Mouse (Mus musculus) myocyte (in vitro differentiated cells): ENCODE results near the gene Rpgrip1l. TPM values are rescaled to one million over a fixed set of nuclear protein-coding genes. Genes with fewer than 3 reads are reported as not detected.

Source experiments
- H3K27me3 ChIP-seq: one replicate; pipeline ENCODE4 v1.6.1; 2011; ENCODE audit not compliant: control insufficient read depth, insufficient read depth, insufficient read length
- H3K36me3 ChIP-seq: one replicate; pipeline ENCODE4 v1.6.1; 2011; ENCODE audit not compliant: control insufficient read depth, insufficient read depth
- H3K4me2 ChIP-seq: one replicate; pipeline ENCODE4 v1.6.1; 2011; ENCODE audit warnings: low read depth, control low read depth
- H3K4me3 ChIP-seq: one replicate; pipeline ENCODE4 v1.5.1; 2011; ENCODE audit warnings: mild to moderate bottlenecking, control low read depth, moderate library complexity
- H3K79me2 ChIP-seq: one replicate; pipeline ENCODE4 v1.6.1; 2011; ENCODE audit not compliant: control insufficient read depth, insufficient read depth
- H3ac ChIP-seq: one replicate; pipeline ENCODE4 v1.6.1; 2011; ENCODE audit not compliant: control insufficient read depth, insufficient read length
- CEBPB ChIP-seq: IDR thresholded peaks from 2 replicates; pipeline ENCODE4 v1.6.1; 2011; ENCODE audit warnings: mild to moderate bottlenecking, moderate library complexity; ENCODE audit not compliant: poor library complexity, insufficient read depth, severe bottlenecking
- E2F4 ChIP-seq: IDR thresholded peaks from one replicate; pipeline ENCODE4 v1.6.1; 2011; ENCODE audit warnings: mild to moderate bottlenecking, control low read depth, moderate library complexity; ENCODE audit not compliant: insufficient read depth
- MAX ChIP-seq: IDR thresholded peaks from one replicate; pipeline ENCODE4 v1.6.1; 2011; ENCODE audit warnings: low read depth, mild to moderate bottlenecking, control low read depth
- MYOD1 ChIP-seq, 3 experiments: IDR thresholded peaks; one replicate each; pipeline ENCODE4 v1.6.1; 2011; ENCODE audit warnings: control low read depth in 2 of 3, low read depth in 2 of 3, mild to moderate bottlenecking in 2 of 3, moderate library complexity in 1 of 3; ENCODE audit not compliant: insufficient read length in 2 of 3, control insufficient read depth in 1 of 3
- MYOG ChIP-seq, 3 experiments: IDR thresholded peaks; one replicate each; pipeline ENCODE4 v1.6.1; 2011; ENCODE audit warnings: control low read depth in 2 of 3, low read depth in 2 of 3, mild to moderate bottlenecking in 2 of 3; ENCODE audit not compliant: insufficient read length in 2 of 3, control insufficient read depth in 1 of 3, insufficient read depth in 1 of 3
- POLR2A ChIP-seq: IDR thresholded peaks from one replicate; pipeline ENCODE4 v1.6.1; 2011; ENCODE audit warnings: low read depth, mild to moderate bottlenecking, control low read depth, moderate library complexity; ENCODE audit not compliant: insufficient read length
- POLR2AphosphoS2 ChIP-seq: IDR thresholded peaks from one replicate; pipeline ENCODE4 v1.6.1; 2011; ENCODE audit warnings: low read depth, control low read depth; ENCODE audit not compliant: insufficient read length
- REST ChIP-seq: IDR thresholded peaks from one replicate; pipeline ENCODE4 v1.6.1; 2011; ENCODE audit warnings: mild to moderate bottlenecking, control low read depth, moderate library complexity; ENCODE audit not compliant: insufficient read depth, insufficient read length
- SRF ChIP-seq: IDR thresholded peaks from one replicate; pipeline ENCODE4 v1.6.1; 2011; ENCODE audit warnings: low read depth; ENCODE audit not compliant: control insufficient read depth, insufficient read length
- TCF12 ChIP-seq: IDR thresholded peaks from one replicate; pipeline ENCODE4 v1.6.1; 2011; ENCODE audit warnings: mild to moderate bottlenecking, control low read depth; ENCODE audit not compliant: poor library complexity, insufficient read depth, severe bottlenecking
- TCF3 ChIP-seq: IDR thresholded peaks from one replicate; pipeline ENCODE4 v1.6.1; 2011; ENCODE audit warnings: low read depth, control low read depth; ENCODE audit not compliant: insufficient read length
- USF1 ChIP-seq: IDR thresholded peaks from one replicate; pipeline ENCODE4 v1.6.1; 2011; ENCODE audit warnings: low read depth, mild to moderate bottlenecking, control low read depth, moderate library complexity
- polyA plus RNA-seq: library from polyadenylated mRNA; unstranded; fragments of >200 nt; fragmentation: generic; extraction: Trizol; gene quantifications from one replicate; pipeline ENCODE4 v1.2.1, GENCODE M21; 2012; ENCODE audit warnings: missing spikeins

The Rpgrip1l gene
- polyA plus RNA-seq, 1 experiment, result 2.1 TPM

DNA sequence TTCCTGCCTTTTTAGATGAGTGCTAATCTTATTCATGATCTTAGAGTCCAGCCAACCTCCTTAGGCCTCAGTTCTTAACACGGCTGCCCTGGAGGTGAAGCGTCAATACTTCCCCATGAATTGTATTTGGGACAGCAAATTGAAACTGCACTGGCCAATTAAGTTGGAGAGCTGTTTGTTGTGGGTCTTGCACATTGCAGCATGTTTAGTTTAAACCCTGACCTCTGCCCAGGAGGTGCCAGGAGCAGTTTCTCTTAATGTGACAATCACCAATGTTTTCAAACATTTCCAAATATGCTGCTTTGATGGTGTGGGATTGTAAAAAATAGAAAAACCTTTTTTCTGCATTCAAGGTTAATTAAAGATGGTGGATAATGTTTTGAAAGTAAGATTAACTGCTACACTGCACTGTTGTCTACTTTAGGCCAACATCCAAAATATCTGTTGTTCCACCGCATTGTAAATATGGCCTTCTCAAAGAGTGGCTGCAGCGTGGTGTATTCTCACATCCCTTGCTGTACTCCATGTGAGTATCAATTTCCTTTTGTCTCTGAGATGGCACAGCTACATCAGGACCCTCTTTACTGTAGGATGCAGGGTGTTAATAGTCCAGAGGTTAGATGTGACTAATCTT lies 67.1 kb downstream of the Rpgrip1l start:
- H3K27me3 ChIP-seq, result no peaks in the 10 kb centered on the region

DNA sequence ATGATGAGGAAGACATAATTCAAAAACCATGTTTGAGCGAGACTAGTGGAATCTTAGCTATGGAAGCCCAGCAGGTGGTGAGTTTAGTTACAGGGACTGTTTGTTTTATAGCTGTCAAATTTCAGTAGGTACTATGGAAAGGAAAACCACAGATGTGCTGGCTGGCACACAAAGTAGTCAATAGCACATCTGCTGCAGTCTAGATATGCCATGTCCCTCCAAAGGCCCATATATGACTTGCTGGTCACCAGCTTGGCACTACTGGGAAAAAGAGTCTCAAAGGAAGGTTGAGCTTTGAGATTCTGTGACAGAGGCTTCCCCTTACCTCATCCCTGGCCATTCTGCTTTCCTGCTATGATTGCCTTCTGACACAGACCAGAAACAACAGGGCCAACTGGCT lies 70.3 kb downstream of the Rpgrip1l start:
- Histone ChIP-seq H3K4me3 (no peak overlapping the region), H3K27me3 (no peaks in the 10 kb centered on the region), H3K4me2 (no peak overlapping the region), H3K79me2 (no peaks in the 10 kb centered on the region), H3ac (no peak overlapping the region), H3K36me3 (no peaks in the 10 kb centered on the region)
- TF ChIP-seq MYOG (IDR thresholded peaks at IDR 0.05; ENCODE audit: control insufficient read depth in 1 of 3, insufficient read depth in 1 of 3, insufficient read length in 2 of 3, low read depth in 2 of 3) (no peak), REST (no peak), MYOD1 (IDR thresholded peaks at IDR 0.05; ENCODE audit: control insufficient read depth in 1 of 3, insufficient read length in 2 of 3, low read depth in 2 of 3) (no peak)

More for the DNA sequence above, 67.1 kb downstream of the Rpgrip1l start:
- Histone ChIP-seq H3K79me2 (no peaks in the 10 kb centered on the region), H3ac (no peak overlapping the region), H3K4me2 (no peak overlapping the region), H3K4me3 (no peak overlapping the region), H3K36me3 (no peaks in the 10 kb centered on the region)
- TF ChIP-seq CEBPB, result no peak

DNA sequence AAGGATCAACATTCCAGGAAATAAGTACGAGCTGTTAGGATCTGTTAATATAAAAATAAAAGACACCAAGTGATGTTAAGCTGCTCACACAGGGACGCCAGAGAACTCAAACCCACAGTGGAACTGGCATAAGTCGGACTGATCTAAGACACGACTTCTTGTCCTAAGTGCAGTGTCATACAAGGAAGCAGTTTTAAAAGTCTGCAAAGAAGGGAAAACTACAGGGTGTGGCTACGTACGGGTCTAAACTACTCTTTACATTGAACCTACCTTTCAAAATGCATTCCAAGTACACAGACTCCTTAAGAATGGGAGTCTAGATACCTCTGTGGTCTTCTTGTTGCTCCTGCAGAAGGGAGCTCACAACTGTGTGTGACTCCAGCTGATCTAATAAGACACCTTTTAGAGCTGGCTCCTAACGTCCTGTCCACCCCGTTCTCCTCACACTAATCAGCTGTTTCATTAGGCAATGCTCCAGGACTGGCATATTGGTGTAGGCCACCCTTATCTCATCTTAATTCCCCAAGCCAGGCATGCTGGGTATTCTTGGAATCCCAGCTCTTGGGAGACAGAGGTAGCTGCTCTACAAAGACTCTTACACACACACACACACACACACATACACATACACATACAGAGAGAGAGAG lies 71.1 kb downstream of the Rpgrip1l start:
- H3K79me2 ChIP-seq, result no peaks in the 10 kb centered on the region
- peak in 1 of 3 experiments; percentile 20 for TF ChIP-seq MYOG (IDR thresholded peaks at IDR 0.05; ENCODE audit: control insufficient read depth in 1 of 3, insufficient read depth in 1 of 3, insufficient read length in 2 of 3, low read depth in 2 of 3)
- no peak for TF ChIP-seq MAX

DNA sequence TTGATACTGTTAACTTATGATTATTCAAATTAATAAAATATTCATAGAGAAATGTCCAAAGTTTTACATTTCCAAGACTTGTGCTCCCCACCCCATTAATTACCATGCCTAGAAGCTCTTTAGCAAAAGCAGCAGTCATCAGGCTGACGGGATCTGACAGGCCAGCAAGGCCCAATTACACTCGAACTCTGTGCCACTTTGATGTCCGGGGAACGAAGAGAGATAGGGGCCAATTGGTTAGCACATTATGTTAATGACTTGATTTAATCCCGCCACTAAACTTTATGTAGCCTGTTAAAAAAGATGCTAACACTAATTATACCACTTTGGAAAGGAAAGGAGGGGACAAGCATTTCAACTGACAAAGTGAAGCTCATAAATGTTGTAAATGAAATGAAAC lies 71.7 kb downstream of the Rpgrip1l start:
- Histone ChIP-seq H3K4me3 (no peak overlapping the region), H3K27me3 (no peaks in the 10 kb centered on the region), H3K79me2 (no peaks in the 10 kb centered on the region), H3K4me2 (no peak overlapping the region), H3K36me3 (no peaks in the 10 kb centered on the region), H3ac (no peak overlapping the region)
- no peak for TF ChIP-seq SRF

More for the DNA sequence above, 71.1 kb downstream of the Rpgrip1l start:
- no peaks in the 10 kb centered on the region for H3K27me3 ChIP-seq
- H3ac ChIP-seq, result no peak overlapping the region
- no peaks in the 10 kb centered on the region for H3K36me3 ChIP-seq
- H3K4me3 ChIP-seq, result no peak overlapping the region
- H3K4me2 ChIP-seq, result no peak overlapping the region

DNA sequence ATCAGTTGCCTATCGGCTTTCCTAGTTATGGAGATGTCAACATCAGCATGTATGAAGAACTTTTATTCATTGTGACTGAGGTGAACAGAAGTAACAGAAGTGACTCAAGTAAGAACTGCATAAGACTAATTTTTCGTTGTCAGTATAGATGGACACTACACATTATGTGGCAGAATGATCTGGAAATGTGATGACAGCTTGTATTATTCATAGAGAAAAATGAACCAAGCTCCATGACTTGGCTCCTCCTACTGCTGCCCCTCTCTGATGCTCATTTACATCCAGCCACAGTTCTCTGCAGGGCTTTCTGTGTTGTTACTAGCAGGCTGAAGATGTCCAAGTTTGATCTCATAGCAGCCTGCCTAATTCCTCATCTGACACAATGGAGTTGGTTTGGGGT lies 75.9 kb downstream of the Rpgrip1l start:
- H3K36me3 ChIP-seq, result no peaks in the 10 kb centered on the region
- TF ChIP-seq REST (no peak), POLR2A (no peak), SRF (no peak), MYOG (IDR thresholded peaks at IDR 0.05; ENCODE audit: control insufficient read depth in 1 of 3, insufficient read depth in 1 of 3, insufficient read length in 2 of 3, low read depth in 2 of 3) (no peak), MAX (no peak), TCF12 (no peak), TCF3 (no peak), MYOD1 (IDR thresholded peaks at IDR 0.05; ENCODE audit: control insufficient read depth in 1 of 3, insufficient read length in 2 of 3, low read depth in 2 of 3) (no peak), CEBPB (no peak), E2F4 (no peak), USF1 (no peak), POLR2AphosphoS2 (no peak)
- H3K27me3 ChIP-seq, result no peaks in the 10 kb centered on the region
- H3ac ChIP-seq, result no peak overlapping the region
- H3K79me2 ChIP-seq, result no peaks in the 10 kb centered on the region
- no peak overlapping the region for H3K4me2 ChIP-seq
- H3K4me3 ChIP-seq, result no peak overlapping the region

DNA sequence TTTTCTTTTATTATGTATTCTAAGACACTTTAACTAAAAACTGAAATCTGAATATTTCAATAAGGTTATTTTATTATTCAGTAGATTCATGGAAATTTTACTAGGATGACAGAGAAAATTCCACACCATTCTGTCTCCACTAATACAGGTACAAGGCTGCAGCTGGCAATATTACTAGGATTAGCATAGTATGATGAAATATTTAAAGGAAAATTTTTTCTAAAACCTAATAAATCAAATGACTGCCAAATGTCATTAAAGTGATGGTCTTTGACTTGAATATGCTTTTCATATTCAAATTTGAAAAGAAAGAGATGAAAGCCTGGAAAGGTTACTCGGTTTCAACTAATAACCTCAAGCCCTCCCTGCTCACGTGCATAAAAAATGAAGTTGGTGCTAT lies 79.0 kb downstream of the Rpgrip1l start:
- TF ChIP-seq MYOD1 (IDR thresholded peaks at IDR 0.05; ENCODE audit: control insufficient read depth in 1 of 3, insufficient read length in 2 of 3, low read depth in 2 of 3) (no peak), SRF (no peak), CEBPB (no peak), POLR2A (no peak), POLR2AphosphoS2 (no peak), USF1 (no peak), REST (no peak), MYOG (IDR thresholded peaks at IDR 0.05; ENCODE audit: control insufficient read depth in 1 of 3, insufficient read depth in 1 of 3, insufficient read length in 2 of 3, low read depth in 2 of 3) (no peak), TCF3 (no peak)
- no peak overlapping the region for H3ac ChIP-seq
- no peak overlapping the region for H3K4me3 ChIP-seq

More for the DNA sequence above, 79.0 kb downstream of the Rpgrip1l start:
- H3K36me3 ChIP-seq, result peaks cover 6% of the 10 kb centered on the region
- no peaks in the 10 kb centered on the region for H3K27me3 ChIP-seq
- no peaks in the 10 kb centered on the region for H3K79me2 ChIP-seq
- H3K4me2 ChIP-seq, result no peak overlapping the region
